Mouse (Mus musculus) stomach, embryonic 15.5 days (tissue): ENCODE measurements around the gene Rims3. TPM values are rescaled to one million over a fixed set of nuclear protein-coding genes. Genes with fewer than 3 reads are reported as not detected.

Experiments used
- ATAC-seq: fragments of 200-750 bp; cut with Nextera tagmentation; 2 replicates; pipeline ENCODE4 v1.8.0; 2017; ENCODE audit warnings: low read depth, moderate number of reproducible peaks, moderate TSS enrichment; ENCODE audit not compliant: insufficient read depth, low FRiP score
- H3K27ac ChIP-seq: fragments of 300-500 bp; sonication (generic); 2 replicates; pipeline ENCODE4 v1.5.1; 2015; ENCODE audit warnings: mild to moderate bottlenecking, inconsistent platforms
- H3K27me3 ChIP-seq: fragments of 300-500 bp; sonication (generic); replicated peaks from 2 replicates; pipeline ENCODE4 v1.6.1; 2015; ENCODE audit warnings: inconsistent platforms
- H3K36me3 ChIP-seq: fragments of 300-500 bp; sonication (generic); 2 replicates; pipeline ENCODE4 v1.6.1; 2015; ENCODE audit warnings: inconsistent platforms
- H3K4me1 ChIP-seq: fragments of 300-500 bp; sonication (generic); 2 replicates; pipeline ENCODE4 v1.6.1; 2015; ENCODE audit warnings: inconsistent platforms
- H3K4me2 ChIP-seq: fragments of 300-500 bp; sonication (generic); 2 replicates; pipeline ENCODE4 v1.6.1; 2015; ENCODE audit warnings: mild to moderate bottlenecking, inconsistent platforms
- H3K4me3 ChIP-seq: fragments of 300-500 bp; sonication (generic); replicated peaks from 2 replicates; pipeline ENCODE4 v1.5.1; 2015; ENCODE audit warnings: inconsistent platforms
- H3K9ac ChIP-seq: fragments of 300-500 bp; sonication (generic); 2 replicates; pipeline ENCODE4 v1.6.1; 2015; ENCODE audit warnings: inconsistent platforms
- H3K9me3 ChIP-seq: fragments of 300-500 bp; sonication (generic); 2 replicates; pipeline ENCODE4 v1.6.1; 2016; ENCODE audit warnings: inconsistent platforms
- WGBS: fragments of 180-500 bp; shearing (Covaris S2); methylation state at CpG from one replicate; pipeline ENCODE4 v1.1.7; 2015; 5-methylcytosine and 5-hydroxymethylcytosine counted together
- polyA plus RNA-seq: library from polyadenylated mRNA; unstranded; fragments of >200 nt; fragmentation: Nextera tagmentation; extraction: Ambion mirVana; gene quantifications from 2 replicates; pipeline ENCODE4 v1.2.1, GENCODE M21; 2015

The Rims3 gene
- polyA plus RNA-seq, 1 experiment from 2014 or later = 1.5 TPM

GRCm38 (mm10) chr4:120855360-120856060 lies 894 bp downstream of the Rims3 start:
- ATAC-seq = no peak
- Histone ChIP-seq H3K27me3 (peaks cover 15% of the 10 kb centered on the region), H3K27ac (no peak overlapping the region), H3K9ac (no peak overlapping the region), H3K9me3 (no peaks in the 10 kb centered on the region), H3K36me3 (no peaks in the 10 kb centered on the region), H3K4me1 (peaks cover 4% of the 10 kb centered on the region; the same call in 1 of the 2 replicates), H3K4me3 (peak overlapping the region; percentile 57), H3K4me2 (peak overlapping the region; percentile 94)
- 34% methylated on average over 7 of the region's 7 CpGs for WGBS

- no peak for ATAC-seq
- Histone ChIP-seq H3K4me3 (no peak overlapping the region), H3K9ac (no peak overlapping the region), H3K4me1 (peaks cover 4% of the 10 kb centered on the region; the same call in 1 of the 2 replicates), H3K4me2 (no peak overlapping the region), H3K9me3 (no peaks in the 10 kb centered on the region), H3K27me3 (peaks cover 15% of the 10 kb centered on the region), H3K36me3 (no peaks in the 10 kb centered on the region), H3K27ac (no peak overlapping the region)
- WGBS = 46% methylated on average over 5 of the region's 5 CpGs
Measured at GRCm38 (mm10) chr4:120856376-120856775, 1.8 kb downstream of the Rims3 start.

GRCm38 (mm10) chr4:120859865-120860264 lies 5.2 kb downstream of the Rims3 start:
- Histone ChIP-seq H3K9ac (no peak overlapping the region), H3K36me3 (no peaks in the 10 kb centered on the region), H3K9me3 (no peaks in the 10 kb centered on the region), H3K27ac (no peak overlapping the region), H3K4me2 (no peak overlapping the region), H3K4me1 (0 out of 2 replicates have a peak, but pooled peaks cover under 1% of the 10 kb centered on the region), H3K4me3 (no peak overlapping the region), H3K27me3 (peaks cover 15% of the 10 kb centered on the region)
- ATAC-seq = no peak
- WGBS = 56% methylated on average over 7 of the region's 7 CpGs

GRCm38 (mm10) chr4:120866211-120866610 lies 11.6 kb downstream of the Rims3 start:
- Histone ChIP-seq H3K36me3 (no peaks in the 10 kb centered on the region), H3K9ac (no peak overlapping the region)
- under 1% methylated on average over 6 of the region's 6 CpGs for WGBS

GRCm38 (mm10) chr4:120868246-120868645 lies 13.6 kb downstream of the Rims3 start:
- Histone ChIP-seq H3K27ac (no peak overlapping the region), H3K27me3 (no peaks in the 10 kb centered on the region), H3K4me2 (no peak overlapping the region), H3K4me3 (no peak overlapping the region), H3K9me3 (no peaks in the 10 kb centered on the region), H3K4me1 (no peaks in the 10 kb centered on the region), H3K9ac (no peak overlapping the region; the same call in 1 of the 2 replicates), H3K36me3 (no peaks in the 10 kb centered on the region)
- ATAC-seq = no peak
- WGBS = 73% methylated on average over 5 of the region's 5 CpGs

More at GRCm38 (mm10) chr4:120866211-120866610, 11.6 kb downstream of the Rims3 start:
- no peak for ATAC-seq
- Histone ChIP-seq H3K4me3 (no peak overlapping the region), H3K27me3 (no peaks in the 10 kb centered on the region), H3K27ac (no peak overlapping the region), H3K4me1 (no peaks in the 10 kb centered on the region), H3K9me3 (no peaks in the 10 kb centered on the region), H3K4me2 (no peak overlapping the region)

GRCm38 (mm10) chr4:120868988-120869387 lies 14.4 kb downstream of the Rims3 start:
- no peak overlapping the region for H3K4me3 ChIP-seq
- H3K4me2 ChIP-seq = no peak overlapping the region
- 59% methylated on average over 3 of the region's 3 CpGs for WGBS
- H3K9ac ChIP-seq = no peak overlapping the region
- ATAC-seq = no peak
- H3K27me3 ChIP-seq = no peaks in the 10 kb centered on the region
- H3K9me3 ChIP-seq = no peaks in the 10 kb centered on the region
- H3K4me1 ChIP-seq = no peaks in the 10 kb centered on the region
- H3K27ac ChIP-seq = no peak overlapping the region
- H3K36me3 ChIP-seq = no peaks in the 10 kb centered on the region

- Histone ChIP-seq H3K27ac (no peak overlapping the region), H3K36me3 (no peaks in the 10 kb centered on the region), H3K9ac (no peak overlapping the region), H3K9me3 (no peaks in the 10 kb centered on the region), H3K4me2 (no peak overlapping the region), H3K4me3 (no peak overlapping the region), H3K4me1 (no peaks in the 10 kb centered on the region), H3K27me3 (no peaks in the 10 kb centered on the region)
- WGBS = 49% methylated on average over 7 of the region's 7 CpGs
- ATAC-seq = no peak
Measured at GRCm38 (mm10) chr4:120870262-120870748, 15.7 kb downstream of the Rims3 start.

GRCm38 (mm10) chr4:120875961-120876360 lies 21.3 kb downstream of the Rims3 start:
- Histone ChIP-seq H3K27me3 (no peaks in the 10 kb centered on the region), H3K36me3 (no peaks in the 10 kb centered on the region), H3K27ac (no peak overlapping the region), H3K9me3 (no peaks in the 10 kb centered on the region), H3K4me2 (no peak overlapping the region), H3K9ac (no peak overlapping the region), H3K4me1 (0 out of 2 replicates have a peak, but pooled peaks cover 2% of the 10 kb centered on the region), H3K4me3 (no peak overlapping the region)
- WGBS = 50% methylated on average over 3 of the region's 3 CpGs
- ATAC-seq = no peak

- no peak overlapping the region for H3K27ac ChIP-seq
- ATAC-seq = no peak
- H3K4me2 ChIP-seq = no peak overlapping the region
- no peaks in the 10 kb centered on the region for H3K36me3 ChIP-seq
- 0 out of 2 replicates have a peak, but pooled peaks cover 4% of the 10 kb centered on the region for H3K4me1 ChIP-seq
- WGBS = 62% methylated on average over 3 of the region's 3 CpGs
- no peaks in the 10 kb centered on the region for H3K27me3 ChIP-seq
- H3K9ac ChIP-seq = no peak overlapping the region
- no peaks in the 10 kb centered on the region for H3K9me3 ChIP-seq
- H3K4me3 ChIP-seq = no peak overlapping the region
Measured at GRCm38 (mm10) chr4:120878728-120879127, 24.1 kb downstream of the Rims3 start.

- WGBS = 27% methylated on average over 4 of the region's 4 CpGs
- Histone ChIP-seq H3K27ac (no peak overlapping the region), H3K36me3 (no peaks in the 10 kb centered on the region), H3K9me3 (no peaks in the 10 kb centered on the region), H3K4me2 (no peak overlapping the region), H3K4me3 (no peak overlapping the region), H3K27me3 (no peaks in the 10 kb centered on the region), H3K9ac (no peak overlapping the region), H3K4me1 (0 out of 2 replicates have a peak, but pooled peaks cover 4% of the 10 kb centered on the region)
- ATAC-seq = no peak
Measured at GRCm38 (mm10) chr4:120879386-120879785, 24.8 kb downstream of the Rims3 start.

- Histone ChIP-seq H3K4me3 (no peak overlapping the region), H3K9me3 (no peaks in the 10 kb centered on the region), H3K27ac (no peak overlapping the region), H3K9ac (no peak overlapping the region), H3K4me2 (no peak overlapping the region), H3K27me3 (no peaks in the 10 kb centered on the region), H3K36me3 (no peaks in the 10 kb centered on the region), H3K4me1 (peaks cover 4% of the 10 kb centered on the region; the same call in 1 of the 2 replicates)
- no peak for ATAC-seq
- 53% methylated on average over 6 of the region's 6 CpGs for WGBS
Measured at GRCm38 (mm10) chr4:120880731-120881432, 26.3 kb downstream of the Rims3 start.

- Histone ChIP-seq H3K27me3 (no peaks in the 10 kb centered on the region), H3K9me3 (no peaks in the 10 kb centered on the region), H3K9ac (no peak overlapping the region), H3K36me3 (no peaks in the 10 kb centered on the region), H3K4me3 (no peak overlapping the region), H3K4me1 (peaks cover 4% of the 10 kb centered on the region; the same call in 1 of the 2 replicates), H3K4me2 (no peak overlapping the region), H3K27ac (no peak overlapping the region)
- no peak for ATAC-seq
- 50% methylated on average over 5 of the region's 5 CpGs for WGBS
Measured at GRCm38 (mm10) chr4:120882002-120882625, 27.5 kb downstream of the Rims3 start.
